Mouse (Mus musculus) gonadal fat pad, adult 2 months (tissue): Measurements from ENCODE around the gene Mas1. TPM values are rescaled to one million over a fixed set of nuclear protein-coding genes. Genes with fewer than 3 reads are reported as not detected.

Source experiments
- DNase-seq: peaks from one replicate; pipeline ENCODE4 v3.0.0-alpha.2; 2012; ENCODE audit warnings: low read depth
- polyA plus RNA-seq: library from polyadenylated mRNA; depleted of rRNA; stranded (reverse); fragments of >200 nt; gene quantifications from 2 replicates; pipeline ENCODE4 v1.2.3, GENCODE M21; 2012

Gene Mas1
- polyA plus RNA-seq, 1 experiment, result 0.19 TPM

DNA sequence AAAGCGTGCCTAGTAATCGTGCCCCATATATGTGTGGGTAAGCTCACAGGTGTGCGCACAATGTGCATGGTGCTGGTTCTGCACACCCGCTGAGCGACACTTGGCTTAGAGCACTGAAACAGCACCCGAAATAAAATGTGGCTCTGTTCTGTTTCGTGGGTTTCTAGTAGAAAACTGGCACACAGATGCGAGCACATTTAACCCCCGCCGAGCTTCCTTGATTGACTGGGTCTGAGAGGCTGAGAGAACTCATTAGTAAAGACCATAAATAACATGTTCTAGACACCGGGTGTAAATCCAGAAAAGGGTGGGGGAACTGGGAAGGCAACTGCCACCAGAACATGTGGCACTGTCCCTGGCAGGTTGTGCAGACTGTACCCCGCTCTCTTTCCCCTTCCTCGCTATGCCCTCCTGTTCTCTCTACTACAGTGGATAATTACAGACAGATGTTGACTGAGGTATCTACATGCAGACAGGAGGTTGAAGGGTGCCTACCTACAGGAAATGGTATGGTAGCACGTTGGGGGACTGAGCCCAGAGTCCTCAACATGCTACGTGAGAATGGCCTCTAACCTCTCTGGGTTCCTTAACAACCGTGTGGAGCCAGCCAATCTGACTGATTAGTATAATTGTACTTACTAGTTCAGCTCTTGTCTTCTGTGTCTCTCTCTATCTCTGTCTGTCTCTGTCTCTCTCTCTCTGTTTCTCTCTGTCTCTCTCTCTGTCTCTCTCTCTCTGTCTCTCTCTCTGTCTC lies 4.5 kb upstream of the Mas1 start:
- no peak for DNase-seq

DNA sequence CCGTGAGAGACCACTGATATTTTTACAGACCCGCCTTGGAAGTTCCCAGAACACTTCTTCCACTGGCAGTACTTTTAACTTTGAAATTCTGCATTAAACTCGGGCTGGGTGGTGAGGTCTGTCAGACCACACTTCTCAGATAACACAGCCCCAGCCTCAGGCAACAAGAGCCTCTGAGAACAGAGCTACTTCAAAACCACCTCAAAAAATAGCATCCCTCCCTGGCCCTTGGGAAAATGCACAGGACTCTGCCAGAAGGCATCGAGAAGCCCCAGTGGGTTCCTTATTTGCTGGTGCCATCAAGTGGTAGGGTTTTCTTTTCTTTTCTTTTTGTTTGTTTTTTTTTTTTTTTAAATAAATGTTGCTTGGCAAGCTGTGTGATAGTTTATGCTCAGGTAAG lies 697 bp upstream of the Mas1 start:
- DNase-seq, result no peak

DNA sequence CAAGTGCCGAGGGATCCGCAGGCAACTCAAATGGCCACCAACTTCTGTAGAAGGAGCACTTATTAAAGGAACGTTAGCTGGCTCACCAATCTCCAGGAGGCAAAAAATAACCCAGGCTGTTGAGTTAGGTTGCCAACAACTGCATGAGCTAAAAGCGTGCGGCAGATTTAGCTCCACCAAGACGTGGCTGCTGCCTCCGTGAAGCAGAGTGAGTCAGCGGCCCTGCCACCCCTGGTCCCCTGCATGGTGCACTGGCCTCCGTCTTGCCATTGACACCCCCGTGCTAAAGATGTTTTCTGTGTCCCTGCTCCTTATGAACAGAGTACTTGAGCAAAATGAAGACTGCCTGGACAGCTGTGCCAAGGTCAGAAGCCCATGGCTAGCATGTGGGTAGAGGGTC lies 1.1 kb downstream of the Mas1 start:
- no peak for DNase-seq

DNA sequence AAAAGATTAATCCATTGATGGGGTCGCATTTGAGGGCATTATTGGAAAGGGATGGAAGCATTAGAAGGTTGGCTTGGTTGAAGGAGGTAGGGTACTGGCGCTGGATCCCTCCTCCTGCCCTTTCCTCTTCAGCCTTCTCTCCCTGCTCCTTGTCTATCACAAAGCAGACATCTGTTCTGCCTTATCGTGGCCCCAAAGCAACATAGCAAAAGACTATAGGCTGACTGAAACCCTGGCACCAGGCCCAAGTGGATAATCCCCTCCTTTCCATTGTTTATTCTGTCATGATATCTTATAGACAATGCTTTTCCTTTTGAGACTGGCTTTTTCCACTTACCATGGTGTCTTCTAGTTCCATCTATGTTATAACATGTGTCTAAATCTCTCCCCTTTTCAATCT lies 2.5 kb downstream of the Mas1 start:
- no peak for DNase-seq

DNA sequence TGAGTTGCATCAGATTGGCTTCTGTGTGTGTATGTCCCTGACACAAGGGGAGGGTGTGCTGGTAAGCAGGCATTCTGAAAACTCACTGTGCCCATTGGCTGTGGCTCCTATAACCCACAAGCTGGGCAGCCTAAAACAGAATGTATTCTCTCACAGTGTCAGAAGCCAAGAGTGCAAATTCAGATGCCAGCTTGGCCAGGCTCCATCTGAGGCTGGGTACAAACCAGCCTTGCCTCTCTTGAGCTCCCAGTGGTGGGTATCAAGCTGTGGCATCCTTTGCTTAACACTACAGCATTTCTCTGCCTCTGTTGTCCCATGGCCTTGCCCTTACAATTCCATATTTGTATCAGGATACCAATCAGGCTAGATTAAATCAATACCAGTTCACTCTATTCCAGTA lies 3.8 kb downstream of the Mas1 start:
- no peak for DNase-seq

DNA sequence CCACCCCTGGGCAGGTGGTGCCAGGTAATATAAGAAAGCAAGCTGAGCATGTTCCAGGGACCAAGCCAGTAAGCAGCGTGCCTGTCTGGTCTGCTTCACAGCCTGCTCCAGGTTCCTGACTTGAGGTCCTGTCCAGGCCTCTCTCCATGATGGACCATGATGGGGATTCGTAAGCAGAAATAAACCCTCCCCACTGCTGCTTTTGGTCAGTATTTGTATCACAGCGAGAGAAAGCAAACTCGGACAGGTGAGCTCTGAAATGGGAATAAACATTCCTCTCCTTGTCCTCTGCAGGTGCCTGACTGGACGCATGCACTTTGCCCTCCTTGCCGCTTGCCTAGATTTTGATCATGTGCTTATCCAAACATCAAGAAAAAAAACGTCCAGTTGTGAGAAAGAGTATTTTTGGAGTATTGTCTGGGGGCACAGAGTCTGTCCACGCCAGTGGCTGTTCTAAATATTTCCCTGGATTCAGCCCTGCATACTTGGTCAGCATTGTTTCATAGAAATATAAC lies 8.9 kb downstream of the Mas1 start:
- no peak for DNase-seq

DNA sequence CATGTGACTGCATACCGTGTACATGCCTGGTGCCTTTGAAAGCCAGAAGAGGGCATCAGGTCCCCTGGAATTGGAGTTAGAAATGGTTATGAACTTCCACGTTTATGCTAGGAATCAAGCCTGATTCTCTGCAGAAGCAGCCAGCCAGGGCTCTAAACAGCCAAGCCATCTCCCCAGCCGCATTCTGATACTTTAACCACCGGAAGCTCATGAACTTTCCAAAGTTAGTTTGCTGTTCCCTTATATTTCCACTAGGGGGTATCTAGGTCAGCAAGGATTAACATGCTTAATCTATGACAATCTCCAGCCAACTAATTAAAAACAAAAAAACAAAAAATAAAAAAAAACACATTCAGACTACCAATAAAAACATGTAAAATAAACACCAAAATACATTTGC lies 9.9 kb downstream of the Mas1 start:
- DNase-seq, result no peak

DNA sequence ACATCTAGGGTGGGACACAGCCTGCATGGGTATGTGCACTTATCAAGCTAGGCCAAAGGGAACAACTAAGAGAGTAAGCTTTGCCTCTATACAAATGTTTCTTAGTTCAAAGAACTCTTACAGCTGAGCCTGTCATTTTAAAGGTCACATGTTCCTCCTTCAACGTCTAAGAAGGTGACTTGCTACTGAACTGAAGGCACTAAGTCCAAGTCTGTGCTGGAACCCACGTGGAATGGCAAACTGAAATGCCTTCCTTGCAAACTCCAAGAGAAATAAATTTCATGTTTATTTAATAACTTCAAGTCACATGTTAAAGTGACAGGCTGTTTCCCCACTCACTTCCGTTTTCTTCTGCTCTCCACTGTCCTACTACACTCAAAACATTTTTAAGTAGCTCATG lies 10.5 kb downstream of the Mas1 start:
- DNase-seq, result no peak

DNA sequence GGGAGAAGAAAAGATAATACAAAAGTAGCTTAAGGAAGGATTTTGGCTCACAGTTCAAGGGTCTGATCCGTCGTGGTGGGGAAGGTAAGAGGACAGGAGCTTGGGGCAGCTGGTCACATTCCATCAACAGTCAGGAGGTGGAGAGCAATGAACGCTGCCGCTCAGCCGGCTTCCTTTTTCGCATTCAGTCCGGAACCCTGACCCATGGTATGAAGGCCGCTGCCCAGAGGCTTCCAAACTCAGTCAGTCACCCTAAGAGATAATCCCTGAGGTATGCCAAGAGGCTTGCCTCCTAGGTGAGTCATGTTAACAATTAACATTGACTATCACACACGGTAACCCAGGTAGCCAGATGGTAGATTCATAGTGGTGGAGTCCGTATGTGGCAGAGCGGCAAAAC lies 13.6 kb downstream of the Mas1 start:
- DNase-seq, result no peak

DNA sequence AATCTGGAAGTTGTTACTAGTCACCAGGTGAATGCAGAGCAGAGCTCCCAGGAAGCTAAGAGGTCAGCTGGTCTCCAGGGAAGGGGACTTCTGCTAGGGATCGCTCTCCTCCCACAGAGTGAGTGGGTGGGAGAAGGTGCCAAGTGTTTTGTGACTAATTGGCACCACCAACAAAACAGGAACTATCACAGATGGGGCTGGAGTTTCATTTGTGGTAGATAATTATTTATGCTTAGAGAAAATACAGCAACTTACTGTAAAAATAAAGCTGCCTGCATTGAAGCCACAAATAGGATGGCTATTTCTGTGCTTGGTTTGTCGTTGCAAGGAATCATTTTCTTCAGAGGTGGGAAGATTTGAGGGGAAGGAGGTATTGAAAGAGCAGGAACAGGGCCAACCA lies 14.1 kb downstream of the Mas1 start:
- DNase-seq, result no peak

DNA sequence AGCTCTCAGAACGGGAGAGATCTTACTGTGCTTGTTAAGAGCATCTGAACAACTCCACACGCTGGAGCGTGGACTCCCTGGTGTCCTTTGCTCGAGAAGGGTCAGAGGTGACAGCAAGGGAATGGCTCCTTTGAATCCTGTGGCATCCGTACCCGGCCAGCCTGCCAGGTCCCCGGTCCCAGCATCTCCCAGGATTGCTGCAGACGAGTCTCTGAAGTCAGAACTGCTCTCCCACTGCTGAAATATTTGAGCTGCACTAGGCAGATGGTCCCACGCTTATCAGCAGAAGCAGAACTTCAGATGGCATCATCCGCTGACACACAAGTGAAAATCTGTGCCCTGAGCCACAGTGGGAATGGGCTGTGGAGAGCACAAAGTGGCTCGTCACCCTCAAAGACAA lies 16.3 kb downstream of the Mas1 start:
- DNase-seq, result no peak

DNA sequence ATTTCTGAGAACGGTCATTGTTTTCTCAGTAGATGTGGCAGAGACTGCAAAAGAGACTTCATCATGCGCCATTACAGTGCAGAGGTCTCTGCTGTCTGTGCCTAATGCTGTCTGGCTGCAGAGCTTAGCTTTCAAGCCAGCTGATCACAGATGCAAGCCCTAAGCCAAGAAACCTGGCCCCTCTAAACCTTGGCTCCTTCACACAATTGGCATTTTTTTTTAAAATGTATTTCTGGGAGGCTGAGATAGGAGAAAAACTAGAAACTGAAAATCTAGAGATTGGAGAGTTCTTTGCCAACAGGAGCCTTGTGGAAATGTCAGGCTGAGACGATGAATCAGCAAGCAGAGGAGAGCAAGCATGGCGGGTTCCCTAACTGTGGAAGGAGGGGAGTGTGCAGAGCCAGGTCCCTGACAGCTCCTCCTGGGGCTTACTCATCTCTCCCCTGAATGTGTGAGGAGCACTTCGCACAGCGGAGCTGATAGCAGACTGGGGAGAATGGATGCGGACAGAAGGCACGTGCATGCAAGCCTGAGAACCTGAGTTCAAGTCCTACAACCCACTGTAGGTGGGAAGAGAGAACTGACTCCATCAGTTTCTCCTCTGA lies 18.1 kb downstream of the Mas1 start:
- no peak for DNase-seq

DNA sequence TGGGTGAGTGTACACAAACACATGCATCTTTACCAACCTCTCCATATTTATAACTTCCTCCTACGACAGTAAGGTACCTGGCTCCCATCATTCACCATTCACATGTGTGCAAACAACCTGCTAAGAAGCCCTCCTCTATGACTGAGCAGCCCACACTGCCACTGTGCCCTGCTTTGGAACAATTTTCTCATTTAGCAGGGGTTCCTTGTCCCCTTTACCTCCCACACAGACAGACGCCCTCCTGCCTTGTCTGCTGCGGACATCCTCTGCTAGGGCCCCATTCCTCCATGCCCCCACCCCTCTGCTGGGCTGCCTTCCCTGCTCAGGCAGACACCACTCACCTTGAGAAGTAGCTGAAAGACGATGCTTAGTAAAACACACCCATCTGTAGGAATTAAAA lies 20.2 kb downstream of the Mas1 start:
- DNase-seq, result no peak

DNA sequence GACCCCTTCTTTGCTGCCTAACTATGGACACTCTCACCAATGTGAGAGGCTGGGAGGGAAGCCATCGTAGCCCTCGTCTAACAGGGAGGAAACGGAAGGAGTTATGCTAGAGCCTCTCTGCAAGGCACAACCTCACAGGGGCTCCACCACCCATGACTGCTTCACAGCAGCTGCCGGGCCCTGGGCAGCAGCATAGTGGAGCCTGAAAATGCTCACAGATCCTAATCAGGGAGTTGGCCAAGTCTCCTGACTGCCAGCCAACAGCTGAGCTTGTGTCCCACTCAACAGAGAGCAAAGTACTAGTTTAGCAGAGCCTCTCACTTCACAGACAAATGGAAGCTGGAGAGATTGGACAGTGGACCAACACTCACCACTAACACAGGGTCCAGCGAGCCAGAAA lies 21.5 kb downstream of the Mas1 start:
- DNase-seq, result no peak

DNA sequence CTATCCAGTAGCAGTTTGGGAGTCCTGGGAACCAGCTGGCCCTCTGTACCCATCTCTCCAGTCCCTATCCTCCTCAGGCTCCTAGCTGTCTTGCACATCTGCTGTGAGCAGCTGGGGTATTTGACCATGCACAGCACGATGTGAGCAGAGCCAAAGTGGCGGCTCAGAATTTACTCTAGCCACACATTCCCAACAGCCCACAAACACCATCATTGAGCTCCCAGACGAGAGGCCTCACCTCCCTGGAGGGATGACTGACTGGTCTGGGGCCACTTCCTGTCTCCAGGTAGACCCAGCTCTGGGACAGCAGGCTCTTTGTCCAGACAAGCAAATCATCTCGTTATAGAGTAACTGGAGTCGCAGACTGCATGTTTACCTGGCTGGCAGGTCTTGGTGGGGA lies 22.1 kb downstream of the Mas1 start:
- no peak for DNase-seq

DNA sequence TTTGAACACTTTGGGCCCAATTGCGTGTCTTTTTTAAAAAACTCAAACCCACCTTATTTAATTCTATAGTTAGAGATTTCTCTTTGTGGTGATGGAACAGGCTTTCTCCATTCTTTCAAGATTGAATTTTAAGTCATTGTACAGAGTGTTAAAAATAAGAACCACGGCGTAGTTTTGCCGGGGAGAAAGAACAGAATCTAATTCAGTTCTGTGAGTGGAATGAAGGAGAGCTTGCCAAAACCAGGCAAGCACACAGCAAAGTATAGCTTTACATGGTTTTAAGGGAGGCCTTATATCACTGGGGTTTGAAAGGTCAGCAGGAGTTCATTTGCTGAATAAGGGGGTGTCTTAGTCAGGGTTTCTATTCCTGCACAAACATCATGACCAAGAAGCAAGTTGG lies 23.4 kb downstream of the Mas1 start:
- DNase-seq, result no peak

DNA sequence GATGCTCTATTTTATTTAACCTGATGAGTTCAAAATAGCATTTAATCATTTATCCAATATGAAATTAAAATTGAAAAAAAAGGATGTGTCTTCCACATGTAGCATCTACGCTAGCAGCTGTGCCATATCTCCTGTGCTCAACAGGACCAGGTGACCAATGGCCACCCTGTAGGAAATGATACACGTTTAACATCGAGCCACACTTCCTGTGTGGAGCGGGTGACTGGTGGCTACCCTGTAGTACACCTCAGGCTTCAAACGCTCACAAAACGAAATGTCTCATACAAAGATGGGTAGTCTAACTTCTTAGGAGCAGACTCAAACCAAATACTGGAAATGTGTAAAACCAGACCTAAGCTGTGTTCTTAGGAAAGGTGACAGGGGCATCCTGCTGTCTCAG lies 24.1 kb downstream of the Mas1 start:
- no peak for DNase-seq

DNA sequence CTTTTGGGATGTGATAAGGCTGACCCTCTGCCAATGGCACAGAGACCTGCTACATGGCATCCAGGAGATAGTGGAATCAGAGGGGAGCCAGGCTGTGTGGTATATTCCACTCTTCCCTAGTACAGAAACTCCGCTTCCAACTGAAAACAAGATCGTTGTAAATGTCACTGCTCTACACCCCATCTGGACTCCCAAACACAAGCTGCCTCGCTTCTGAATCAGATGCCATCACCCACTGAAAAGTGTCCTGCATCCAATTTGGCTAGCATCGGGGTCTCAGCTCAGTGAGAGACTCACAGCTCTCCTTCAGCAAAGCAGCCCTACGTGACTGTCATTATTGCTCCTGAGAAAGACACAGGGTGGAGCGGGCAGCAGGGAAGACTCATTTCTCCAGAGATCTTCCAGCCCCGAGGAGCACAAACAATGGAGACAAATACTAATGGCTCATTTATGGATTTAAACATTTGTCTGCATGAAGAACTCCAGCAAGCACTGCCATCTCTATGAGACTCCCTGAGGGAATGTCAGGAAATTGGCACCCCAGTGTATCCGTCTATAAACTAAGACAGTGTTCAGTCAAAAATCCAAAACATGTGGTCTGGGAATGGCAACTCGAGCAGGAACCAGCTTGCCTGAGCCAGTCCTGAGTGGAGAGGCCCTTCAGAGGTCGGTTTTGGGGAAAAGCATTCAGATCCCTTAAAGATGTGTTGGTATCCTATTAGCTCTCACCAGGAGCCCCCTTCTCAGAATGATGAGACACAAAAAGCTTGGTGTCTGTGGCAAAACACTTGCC lies 28.3 kb downstream of the Mas1 start:
- DNase-seq, result no peak

DNA sequence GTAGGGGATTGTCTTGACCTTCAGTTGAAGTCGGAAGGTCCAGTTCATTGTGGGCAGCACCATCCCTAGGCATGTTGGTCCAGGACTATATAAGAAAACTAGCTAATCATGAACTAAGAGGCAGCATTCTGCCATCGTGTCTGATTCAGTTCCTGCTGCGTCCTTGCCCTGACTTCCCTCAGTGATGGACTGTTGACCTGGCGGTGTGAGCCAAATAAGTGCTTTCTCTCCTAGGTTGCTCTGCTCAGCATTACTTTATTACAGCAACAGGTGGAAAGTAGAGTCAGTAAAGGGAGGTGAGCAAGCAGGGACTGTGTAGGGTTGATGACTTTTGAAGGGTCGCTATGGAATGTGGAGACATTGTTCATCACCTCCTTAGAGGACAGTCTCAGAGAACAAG lies 32.2 kb downstream of the Mas1 start:
- DNase-seq, result no peak

DNA sequence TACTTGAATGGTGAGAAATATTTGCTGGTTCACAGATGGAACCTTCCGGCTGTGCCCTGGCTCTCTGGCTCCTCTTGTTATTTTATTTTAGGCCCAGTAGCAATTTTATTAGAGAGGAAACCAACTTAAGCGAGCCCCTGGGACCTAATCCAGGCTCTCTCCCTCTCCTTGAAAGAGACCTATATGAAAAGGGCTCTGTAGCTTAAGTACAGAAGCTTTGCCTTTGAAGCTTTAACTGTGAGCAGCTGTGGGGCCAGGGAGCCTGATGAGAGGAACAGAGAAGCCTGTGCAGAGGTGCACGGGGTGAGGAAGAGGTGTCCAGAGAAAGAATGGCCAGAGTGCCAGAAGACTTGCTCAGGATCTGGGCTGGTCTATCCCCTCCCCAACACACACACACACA lies 33.1 kb downstream of the Mas1 start:
- DNase-seq, result no peak

DNA sequence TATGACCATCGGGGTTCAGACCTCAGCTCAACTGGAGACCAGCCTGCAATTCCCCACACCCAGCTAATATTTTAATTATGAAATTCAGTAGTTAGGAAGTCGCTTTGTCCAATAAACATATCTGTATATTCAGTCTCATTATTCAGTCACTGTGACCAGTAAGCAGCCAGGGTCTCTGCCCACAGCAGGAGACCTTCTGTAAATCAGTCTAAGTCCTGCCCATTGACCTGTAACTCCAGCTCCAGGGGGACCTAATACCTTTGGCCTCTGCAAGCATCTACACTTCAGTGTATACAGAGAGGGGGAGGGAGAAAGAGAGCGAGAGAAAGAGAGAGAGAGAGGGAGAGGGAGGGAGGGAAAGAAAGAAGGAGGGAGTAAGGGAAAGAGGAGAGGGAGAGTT lies 33.6 kb downstream of the Mas1 start:
- DNase-seq, result no peak

DNA sequence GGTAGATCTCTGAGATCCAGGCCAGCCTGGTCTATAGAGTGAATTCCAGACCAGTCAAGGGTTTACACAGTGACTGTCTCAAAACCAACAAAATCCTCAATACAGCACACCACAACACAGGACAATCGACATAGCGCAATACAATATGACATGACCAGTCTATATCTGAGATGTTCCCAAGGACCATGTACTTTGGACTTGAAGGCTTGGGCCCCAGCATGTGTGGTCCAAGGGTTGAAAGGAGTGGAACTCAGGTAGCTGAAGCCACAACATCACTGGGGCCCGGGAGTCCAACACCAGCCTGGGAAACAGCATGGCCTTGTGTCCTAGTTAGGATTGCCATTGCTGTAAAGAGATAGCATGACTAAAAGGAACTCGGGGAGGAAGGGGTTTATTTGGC lies 35.3 kb downstream of the Mas1 start:
- DNase-seq, result no peak

DNA sequence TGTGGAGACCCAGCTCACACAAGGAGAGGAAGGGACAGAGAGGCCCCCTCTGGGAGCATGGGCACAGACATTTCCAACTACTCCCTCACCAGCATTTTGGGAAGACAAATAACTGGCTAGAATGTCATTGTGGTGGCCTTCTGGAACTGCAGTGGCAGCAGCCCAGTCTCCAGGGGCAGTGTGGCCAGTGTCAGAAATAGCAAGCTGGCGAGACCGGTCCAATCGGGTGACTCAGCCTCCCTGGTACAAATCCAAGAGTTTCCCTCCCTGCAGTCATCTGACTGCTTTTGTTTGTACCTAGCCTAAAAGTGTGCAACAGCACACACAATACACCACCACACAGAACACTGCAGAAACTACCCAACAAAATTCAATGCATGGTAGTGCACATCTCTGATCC lies 35.7 kb downstream of the Mas1 start:
- peak; percentile 5 for DNase-seq
